Mouse (Mus musculus) liver, postnatal 0 days (tissue): ENCODE data around the gene Rps8.

Source experiments
- CTCF ChIP-seq: sonication (generic); IDR thresholded peaks from 2 replicates; pipeline ENCODE4 v1.5.1; 2016; ENCODE audit warnings: antibody characterized with exemption, low read depth
- EP300 ChIP-seq: IDR thresholded peaks from 2 replicates; pipeline ENCODE4 v1.6.1; 2016; ENCODE audit warnings: antibody characterized with exemption, low read depth, mild to moderate bottlenecking

GRCm38 (mm10) chr4:117202992-117203354 lies 46.9 kb upstream of the Rps8 start:
- no peak for TF ChIP-seq EP300
- TF ChIP-seq CTCF, result no peak
